Mouse (Mus musculus) thymus, adult 2 months (tissue): ENCODE measurements around the gene Anapc10. TPM values are rescaled to one million over a fixed set of nuclear protein-coding genes. Genes with fewer than 3 reads are reported as not detected.

Source experiments
- DNase-seq: peaks from one replicate; pipeline ENCODE4 v3.0.0; 2021
- H3K27ac ChIP-seq: fragments of 200-500 bp; 2 replicates; pipeline ENCODE4 v1.5.1; 2012; ENCODE audit warnings: low read length, control low read depth; ENCODE audit not compliant: control insufficient read depth, insufficient read depth
- H3K27me3 ChIP-seq: fragments of 200-500 bp; 2 replicates; pipeline ENCODE4 v1.6.1; 2012; ENCODE audit warnings: mild to moderate bottlenecking, low read length, moderate library complexity, mixed read lengths; ENCODE audit not compliant: control insufficient read depth, insufficient read depth
- H3K36me3 ChIP-seq: fragments of 200-500 bp; 2 replicates; pipeline ENCODE4 v1.6.1; 2012; ENCODE audit warnings: mild to moderate bottlenecking, low read length, moderate library complexity; ENCODE audit not compliant: control insufficient read depth, insufficient read depth
- H3K4me1 ChIP-seq: fragments of 200-500 bp; replicated peaks from 2 replicates; pipeline ENCODE4 v1.6.1; 2012; ENCODE audit warnings: low read length; ENCODE audit not compliant: control insufficient read depth, insufficient read depth
- H3K4me3 ChIP-seq: fragments of 200-500 bp; 2 replicates; pipeline ENCODE4 v1.5.1; 2012; ENCODE audit warnings: mild to moderate bottlenecking, low read length, control low read depth, moderate library complexity; ENCODE audit not compliant: control insufficient read depth, insufficient read depth
- CTCF ChIP-seq: fragments of 200-500 bp; IDR thresholded peaks from 2 replicates; pipeline ENCODE4 v1.5.1; 2012; ENCODE audit warnings: mild to moderate bottlenecking, control low read depth, low read length, moderate library complexity, borderline replicate concordance; ENCODE audit not compliant: control insufficient read depth, poor library complexity, insufficient read depth; ENCODE audit errors: extremely low read depth
- POLR2A ChIP-seq: fragments of 200-500 bp; IDR thresholded peaks from 2 replicates; pipeline ENCODE4 v1.6.1; 2012; ENCODE audit warnings: mild to moderate bottlenecking, low read length, control low read depth, moderate library complexity; ENCODE audit not compliant: control insufficient read depth, poor library complexity, insufficient read depth; ENCODE audit errors: extremely low read depth
- WGBS: fragments of 180-500 bp; shearing (Covaris S2); methylation state at CpG from one replicate; pipeline ENCODE4 v1.1.7; 2018; 5-methylcytosine and 5-hydroxymethylcytosine counted together
- polyA plus RNA-seq: library from polyadenylated mRNA; depleted of rRNA; stranded (reverse); fragments of >200 nt; gene quantifications from 2 replicates; pipeline ENCODE4 v1.2.3, GENCODE M21; 2012

The Anapc10 gene
- polyA plus RNA-seq, 1 experiment, result 2.6 TPM

DNA sequence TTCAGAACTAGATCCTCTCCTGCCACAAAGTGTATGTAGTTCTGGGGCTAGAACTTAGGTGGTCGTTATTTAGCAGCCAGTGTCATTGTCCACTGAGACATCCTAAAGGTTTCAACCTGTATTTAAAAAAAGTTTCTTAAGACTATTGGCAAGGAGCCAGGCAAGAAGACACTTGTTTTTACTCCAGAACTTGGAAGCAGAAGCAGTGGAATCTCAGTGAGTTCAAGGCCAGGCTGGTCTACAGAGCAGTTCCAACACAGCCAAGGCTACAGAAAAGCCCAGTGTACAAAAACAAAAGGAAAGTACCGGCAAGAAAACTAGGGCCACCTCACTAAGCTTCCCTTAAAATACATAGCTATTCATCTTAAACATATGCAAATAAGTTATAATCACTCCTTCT lies 19.1 kb upstream of the Anapc10 start:
- no peaks in the 10 kb centered on the region for H3K27me3 ChIP-seq
- no peak overlapping the region for H3K4me3 ChIP-seq
- H3K27ac ChIP-seq, result no peak overlapping the region
- DNase-seq, result no peak
- 90% methylated on average over 2 of the region's 2 CpGs for WGBS
- H3K4me1 ChIP-seq, result no peaks in the 10 kb centered on the region
- peaks cover 69% of the 10 kb centered on the region for H3K36me3 ChIP-seq
- no peak for TF ChIP-seq POLR2A
- TF ChIP-seq CTCF, result no peak

DNA sequence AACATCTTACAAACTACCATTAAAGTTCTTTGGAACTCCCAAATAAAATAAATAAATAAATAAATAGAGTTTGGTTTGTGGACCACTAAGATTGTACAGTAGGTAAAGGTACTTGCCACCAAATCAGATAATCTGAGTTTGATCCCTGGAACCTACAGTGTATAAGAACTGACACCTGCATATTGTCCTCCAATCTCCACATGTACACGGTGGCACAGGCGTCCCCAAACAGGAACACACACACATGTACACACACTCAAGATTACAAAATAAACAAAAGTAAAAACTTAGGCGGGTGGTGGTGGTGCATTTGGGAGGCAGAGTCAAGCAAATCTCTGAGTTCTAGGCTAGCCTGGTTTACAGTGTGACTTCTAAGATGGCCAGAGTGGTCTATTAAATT lies 4.9 kb upstream of the Anapc10 start:
- WGBS, result 100% methylated on average over 3 of the region's 3 CpGs
- Histone ChIP-seq H3K27me3 (no peaks in the 10 kb centered on the region), H3K27ac (no peak overlapping the region), H3K4me3 (no peak overlapping the region), H3K36me3 (peaks cover 35% of the 10 kb centered on the region), H3K4me1 (no peaks in the 10 kb centered on the region)
- TF ChIP-seq CTCF (no peak), POLR2A (no peak)
- no peak for DNase-seq

DNA sequence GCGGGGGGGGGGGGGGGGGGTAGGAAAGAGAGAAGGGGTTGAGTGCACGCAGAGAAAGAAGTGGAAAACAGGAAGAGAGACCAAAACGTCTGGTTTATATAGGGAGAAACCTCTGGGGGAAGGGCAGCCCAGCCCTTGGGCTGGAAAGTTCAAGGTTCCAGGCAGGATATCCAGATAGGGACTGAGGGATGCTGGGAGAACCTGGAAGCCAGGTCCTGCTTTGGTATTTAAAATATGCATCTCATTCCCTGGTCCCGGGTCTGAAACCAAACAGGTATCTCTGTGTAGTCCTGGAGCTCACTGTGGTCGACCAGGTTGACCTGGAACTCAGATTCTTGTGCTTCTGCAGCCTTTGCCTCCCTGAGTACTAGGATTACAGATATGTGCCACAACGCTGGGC lies 1.1 kb downstream of the Anapc10 start:
- H3K36me3 ChIP-seq, result no peaks in the 10 kb centered on the region; the same call in 1 of the 2 replicates
- 53% methylated on average over 6 of the region's 6 CpGs for WGBS
- no peak for DNase-seq
- H3K4me1 ChIP-seq, result no peaks in the 10 kb centered on the region
- H3K27me3 ChIP-seq, result no peaks in the 10 kb centered on the region
- TF ChIP-seq POLR2A (no peak), CTCF (no peak)
- H3K27ac ChIP-seq, result no peak overlapping the region
- H3K4me3 ChIP-seq, result no peak overlapping the region

DNA sequence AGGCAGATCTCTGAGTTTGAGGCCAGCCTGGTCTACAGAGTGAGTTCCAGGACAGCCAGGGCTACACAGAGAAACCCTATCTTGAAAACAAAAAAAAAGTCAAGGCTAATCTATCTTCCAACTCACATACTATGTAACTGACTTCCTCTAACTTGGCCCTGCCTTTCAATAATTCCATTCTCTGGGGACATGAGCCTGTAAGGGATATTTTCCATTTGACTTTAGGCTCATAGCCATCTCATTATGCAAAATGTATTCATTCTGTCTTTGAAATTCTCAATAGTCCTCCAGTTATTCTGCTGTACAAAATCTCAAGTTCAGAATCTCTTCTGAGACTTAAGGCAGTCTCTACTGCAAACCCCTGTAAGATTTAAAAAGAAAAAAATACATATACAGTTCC lies 9.9 kb downstream of the Anapc10 start:
- DNase-seq, result no peak
- peaks cover 8% of the 10 kb centered on the region for H3K36me3 ChIP-seq
- H3K4me1 ChIP-seq, result no peaks in the 10 kb centered on the region
- no peak for TF ChIP-seq CTCF
- TF ChIP-seq POLR2A, result no peak
- no peaks in the 10 kb centered on the region for H3K27me3 ChIP-seq
- no peak overlapping the region for H3K27ac ChIP-seq
- no peak overlapping the region for H3K4me3 ChIP-seq

DNA sequence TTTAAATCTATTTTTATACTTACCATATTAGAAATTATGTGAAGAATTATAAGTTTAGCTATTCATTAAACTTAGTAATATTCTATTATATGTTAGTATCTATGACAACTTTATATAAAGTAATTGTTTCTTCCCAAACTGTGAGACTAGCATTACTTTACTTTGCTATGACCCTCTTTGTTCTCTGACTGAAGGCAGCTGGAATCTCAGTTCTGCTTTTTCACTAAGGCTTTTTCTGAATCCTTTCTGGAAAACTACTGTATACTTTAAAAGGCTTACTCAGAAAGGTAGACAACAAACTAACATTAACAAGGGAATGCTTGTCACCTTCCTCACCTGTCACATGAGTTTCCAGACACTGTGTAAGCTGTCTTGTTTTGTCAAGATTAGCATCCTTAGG lies 11.7 kb downstream of the Anapc10 start:
- TF ChIP-seq POLR2A (no peak), CTCF (no peak)
- Histone ChIP-seq H3K4me1 (no peaks in the 10 kb centered on the region), H3K4me3 (no peak overlapping the region), H3K27ac (no peak overlapping the region), H3K36me3 (peaks cover 8% of the 10 kb centered on the region), H3K27me3 (no peaks in the 10 kb centered on the region)
- no peak for DNase-seq

DNA sequence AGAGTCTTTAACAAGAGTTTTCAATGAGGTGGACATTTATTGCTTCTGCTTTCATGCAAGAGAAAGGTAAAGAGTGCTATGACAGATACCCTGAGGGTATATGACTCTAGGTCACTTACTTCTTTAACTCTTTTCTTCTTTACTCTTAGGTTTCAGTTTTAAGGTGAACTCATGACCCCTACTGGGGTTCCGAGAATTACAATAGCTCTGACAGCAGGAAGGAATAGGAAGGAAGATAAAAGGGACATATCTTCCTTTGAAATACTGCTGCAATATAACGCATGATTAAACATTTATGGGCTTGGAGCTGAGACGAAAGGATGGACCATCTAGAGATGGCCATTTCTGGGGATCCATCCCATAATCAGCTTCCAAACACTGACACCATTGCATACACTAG lies 13.0 kb downstream of the Anapc10 start:
- no peak overlapping the region for H3K27ac ChIP-seq
- WGBS, result 20% methylated on average over 3 of the region's 3 CpGs
- no peak for TF ChIP-seq POLR2A
- TF ChIP-seq CTCF, result no peak
- peaks cover 8% of the 10 kb centered on the region for H3K36me3 ChIP-seq
- H3K4me1 ChIP-seq, result no peaks in the 10 kb centered on the region
- no peak overlapping the region for H3K4me3 ChIP-seq
- peak; percentile 23 for DNase-seq
- H3K27me3 ChIP-seq, result no peaks in the 10 kb centered on the region

DNA sequence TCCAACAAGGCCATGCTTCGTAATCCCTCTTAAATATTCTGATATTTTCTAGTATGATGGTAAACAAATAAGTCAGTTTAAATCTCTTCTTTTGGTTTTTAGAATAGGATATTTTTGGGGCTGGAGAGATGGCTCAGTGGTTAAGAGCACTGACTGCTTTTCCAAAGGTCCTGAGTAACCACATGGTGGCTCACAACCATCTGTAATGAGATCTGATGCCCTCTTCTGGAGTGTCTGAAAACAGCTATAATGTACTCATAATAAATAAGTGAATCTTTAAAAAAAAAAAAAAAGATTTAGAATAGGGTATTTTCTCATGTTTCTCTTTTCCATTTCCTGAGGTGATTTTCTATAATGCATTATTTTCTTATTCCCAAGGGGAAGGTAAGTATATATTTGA lies 16.3 kb downstream of the Anapc10 start:
- TF ChIP-seq POLR2A (no peak), CTCF (no peak)
- no peaks in the 10 kb centered on the region for H3K4me1 ChIP-seq
- DNase-seq, result no peak
- no peaks in the 10 kb centered on the region for H3K27me3 ChIP-seq
- WGBS, result 94% methylated on average over 1 of the region's 1 CpGs
- H3K27ac ChIP-seq, result no peak overlapping the region
- no peaks in the 10 kb centered on the region; the same call in 1 of the 2 replicates for H3K36me3 ChIP-seq
- no peak overlapping the region for H3K4me3 ChIP-seq
